Mouse (Mus musculus) lung, postnatal 25 days (tissue): Measurements from ENCODE around the gene Ufc1.
"Not testable (repeated sequence)": the region's sequence is repeated elsewhere in the genome, so short reads cannot be mapped to it uniquely, and the experiment has no call there.

Source experiments
- DNase-seq: peaks from one replicate; pipeline ENCODE4 v3.0.0; 2022; ENCODE audit warnings: low spot score

Ufc1 gene

DNA sequence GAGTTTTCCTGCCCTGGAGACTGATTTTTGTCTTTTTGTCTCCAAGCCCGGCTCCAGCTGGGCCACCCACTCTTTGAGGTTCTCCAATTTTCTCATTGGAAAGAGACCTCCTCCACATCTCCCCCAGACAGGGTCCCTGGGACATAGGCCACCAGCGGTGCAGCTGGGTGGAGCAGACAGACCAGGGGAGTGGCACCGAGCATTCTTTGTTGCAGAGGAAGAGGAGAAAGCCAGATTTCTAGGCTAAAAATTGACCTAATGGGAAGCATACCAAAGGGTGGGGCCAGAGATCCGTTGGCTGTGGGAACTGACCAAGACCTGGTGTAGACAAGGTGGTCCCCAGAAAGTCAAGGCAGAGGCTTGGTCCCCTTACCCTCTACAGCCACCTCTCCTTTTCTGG is 46.9 kb downstream of the Ufc1 start:
- DNase-seq, result no peak

DNA sequence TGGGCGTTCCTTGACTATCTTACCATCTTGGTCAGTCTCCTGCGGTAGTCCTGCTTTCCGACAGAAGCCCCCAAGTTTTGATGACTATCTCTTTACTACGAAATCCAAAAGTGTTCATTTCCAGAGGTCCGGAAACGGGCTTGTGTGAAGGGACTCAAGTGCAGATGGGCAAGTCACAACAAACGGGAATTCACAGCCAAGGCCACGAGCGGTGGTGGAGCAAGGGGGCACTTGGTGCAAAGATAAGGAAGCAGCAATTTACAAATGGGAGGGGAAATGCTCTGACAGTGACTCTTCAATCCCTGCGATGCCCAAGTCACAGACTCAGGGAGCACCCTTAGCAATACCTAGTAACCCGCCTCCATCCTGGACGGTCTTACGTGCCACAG is 47.4 kb downstream of the Ufc1 start:
- DNase-seq, result no peak

DNA sequence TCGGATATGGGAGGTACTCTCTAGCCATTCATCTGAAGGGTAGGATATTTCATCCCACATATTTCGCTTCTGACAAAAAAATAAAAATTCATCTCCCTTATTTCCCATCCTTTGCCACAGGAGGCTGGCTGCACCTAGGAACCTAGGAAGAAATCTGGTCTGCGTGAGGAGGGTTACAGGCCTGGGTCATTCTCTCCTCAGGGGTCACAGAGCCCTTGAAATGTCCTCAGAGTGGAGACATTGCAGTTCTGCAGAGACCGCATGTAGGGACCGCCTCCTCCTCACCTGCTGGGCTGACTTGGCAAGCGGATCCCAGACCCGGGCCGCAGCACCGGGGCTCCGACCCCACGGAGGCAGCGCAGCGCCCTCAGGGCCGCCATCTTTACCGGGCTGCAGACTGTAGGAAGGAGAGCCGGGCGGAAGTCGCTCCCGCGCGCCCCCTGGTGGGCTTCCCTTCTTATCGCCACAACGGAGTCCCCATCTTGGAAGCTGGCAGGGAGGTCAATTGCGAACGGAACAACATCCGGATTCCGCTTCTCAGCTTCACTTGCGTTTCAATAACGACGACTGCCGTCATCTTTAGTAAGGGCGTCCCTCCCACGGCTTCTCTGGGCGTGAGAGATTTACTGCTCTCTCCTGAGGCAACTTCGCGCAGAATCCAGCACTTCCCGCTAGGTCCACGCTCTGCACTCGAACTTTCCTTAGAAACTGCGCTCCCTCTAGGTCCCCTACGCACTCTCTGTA is 47.9 kb downstream of the Ufc1 start:
- peak; percentile 99 for DNase-seq

DNA sequence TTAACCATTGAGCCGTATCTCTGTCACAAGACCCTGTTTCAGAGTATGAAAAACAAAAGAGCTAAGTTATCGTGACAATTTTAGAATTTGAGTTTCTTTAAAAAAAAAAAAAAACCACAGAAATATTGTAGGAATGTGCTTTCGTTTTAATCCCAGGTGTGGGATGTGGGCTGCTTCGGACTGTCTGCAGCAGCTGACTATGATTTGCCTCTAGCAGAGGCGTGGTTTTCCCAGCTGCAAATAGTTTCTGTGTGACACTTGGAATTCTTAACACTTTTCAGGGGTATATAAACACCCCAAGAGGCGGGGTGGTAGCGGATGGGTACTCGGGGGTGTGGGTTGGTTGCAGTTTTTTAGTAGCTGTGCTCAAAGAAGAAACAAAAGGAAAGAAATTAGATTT is 49.5 kb downstream of the Ufc1 start:
- no peak for DNase-seq

DNA sequence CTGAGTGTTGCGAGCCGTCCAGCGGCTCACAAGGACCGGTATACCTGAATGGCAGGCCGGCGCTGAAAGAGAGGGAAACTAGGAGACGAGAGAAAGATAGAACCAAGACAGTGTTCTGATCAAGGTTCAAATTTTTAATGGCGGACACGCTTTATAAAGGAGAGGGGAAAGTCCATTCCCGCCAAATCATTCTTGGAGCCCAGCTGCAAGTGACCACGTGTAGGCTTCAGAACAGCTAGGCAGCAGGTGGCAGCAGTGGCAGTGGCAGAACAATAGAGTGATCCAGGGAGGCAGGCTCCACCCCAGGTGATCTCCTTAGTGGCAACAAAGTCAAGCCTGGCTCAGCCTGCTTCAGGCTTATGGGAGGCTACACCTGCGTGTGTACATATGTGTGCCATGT is 52.9 kb downstream of the Ufc1 start:
- DNase-seq, result not testable (repeated sequence)

DNA sequence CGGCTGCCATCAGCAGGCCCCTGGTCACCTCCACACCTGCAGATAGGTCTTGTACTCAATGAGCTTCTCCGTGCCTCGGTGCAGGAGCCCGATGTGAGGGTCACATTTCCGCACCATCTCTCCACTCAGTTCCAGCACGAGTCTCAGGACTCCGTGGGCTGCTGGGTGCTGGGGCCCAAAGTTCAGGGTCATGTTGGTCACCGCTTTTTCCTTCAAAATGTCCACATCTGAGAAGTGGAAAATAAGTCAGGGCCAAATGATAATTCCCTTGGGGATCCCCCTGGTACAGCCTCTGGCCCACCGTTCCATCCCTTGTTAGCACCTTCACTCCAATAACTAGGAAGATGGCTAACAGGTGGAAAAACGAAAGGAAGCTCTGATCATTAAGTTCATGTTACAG is 53.9 kb downstream of the Ufc1 start:
- no peak for DNase-seq

DNA sequence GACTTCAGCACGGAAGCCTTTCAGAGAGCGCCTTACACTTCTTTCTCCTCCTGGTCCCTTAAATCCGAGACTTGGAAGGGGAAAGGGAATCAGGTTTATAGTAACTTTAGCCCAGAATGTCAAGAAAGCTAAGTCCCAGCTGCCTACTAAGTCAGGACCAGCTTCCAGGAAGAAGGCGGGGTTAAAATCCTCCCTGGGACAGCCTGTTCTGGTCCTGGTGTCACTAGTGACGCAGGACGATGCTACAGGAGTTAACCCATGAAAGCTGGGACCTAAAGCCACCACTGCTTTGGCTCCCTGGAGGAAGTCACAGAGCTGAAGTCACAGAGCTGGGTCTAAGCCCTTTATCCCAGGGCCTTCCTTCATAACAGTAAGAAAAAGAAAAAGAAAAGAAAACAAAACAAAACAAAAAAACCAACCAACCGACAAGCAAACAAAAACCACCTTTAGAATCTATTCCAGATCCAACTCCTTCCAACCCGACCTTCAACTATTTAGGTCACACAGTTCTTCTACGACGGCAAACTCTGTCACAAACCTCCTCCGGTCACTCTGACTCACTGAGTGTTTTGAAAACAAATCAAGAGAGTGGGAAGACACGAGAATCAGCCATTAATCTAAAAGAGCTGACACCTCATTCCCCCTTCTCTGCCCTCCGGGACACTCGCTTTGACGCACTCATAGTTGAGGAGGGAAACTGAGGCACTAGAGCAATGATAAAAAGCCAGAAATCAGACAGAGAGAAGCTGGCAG is 54.7 kb downstream of the Ufc1 start:
- peak; percentile 60 for DNase-seq
